Comparison of ENCODE assay signal across 9 mouse cellular contexts in the genomic region with DNA sequence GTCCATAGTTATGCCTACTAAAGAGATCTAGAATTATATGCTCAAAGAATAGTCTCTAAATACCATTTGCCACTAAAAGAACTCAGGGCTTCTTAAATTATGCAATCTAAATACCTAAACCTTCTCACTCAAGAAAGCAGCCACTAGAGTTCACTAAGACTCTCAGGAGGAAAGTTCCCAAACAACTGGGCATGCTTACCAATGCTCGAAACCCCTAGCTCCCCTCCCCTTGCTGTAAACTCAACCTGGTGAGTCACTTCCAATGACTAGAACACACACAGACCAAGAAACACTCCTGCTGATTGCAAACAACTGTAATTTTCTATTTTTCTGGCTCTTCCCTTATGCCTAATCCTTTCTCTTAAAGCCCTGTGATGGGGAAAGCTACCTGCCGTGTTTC.
"Had no signal": no experiment of that assay in that cellular context is flagged by ENCODE, and none has a peak within 500 bp of the region (broad histone marks: within the 10 kb centered on the region; RNA-seq: fewer than 3 reads in every experiment).

No protein-coding gene starts in this region.

- DNase-seq: kidney, adult 18-20 months; kidney, postnatal 10 days; kidney, postnatal 4 days; left cerebral cortex, postnatal 4 days; lung, embryonic 14.5 days; midbrain, embryonic 14.5 days; right cerebral cortex, adult 18-20 months; thymus, adult 18-20 months; thymus, postnatal 25 days had no signal
